Mouse (Mus musculus) CH12.LX (cell line): ENCODE data around the gene Slc9a9. TPM values are rescaled to one million over a fixed set of nuclear protein-coding genes. Genes with fewer than 3 reads are reported as not detected.

Source experiments
- DNase-seq: peaks from one replicate; pipeline ENCODE4 v3.0.0-alpha.2; 2013; ENCODE audit errors: extremely low read depth
- H3K27ac ChIP-seq: 2 replicates; pipeline ENCODE4 v1.5.1; 2012; ENCODE audit warnings: low read depth, mild to moderate bottlenecking, control low read depth, moderate library complexity; ENCODE audit not compliant: insufficient read depth
- H3K27me3 ChIP-seq: replicated peaks from 2 replicates; pipeline ENCODE3; 2012; ENCODE audit warnings: inconsistent platforms
- H3K36me3 ChIP-seq, 2 experiments: replicated peaks in 1 of 2; 2 replicates each; pipeline versions ENCODE3 to v1.6.1; 2012; ENCODE audit warnings: inconsistent platforms in 1 of 2, low read length in 1 of 2, mild to moderate bottlenecking in 1 of 2, mixed read lengths in 1 of 2, moderate library complexity in 1 of 2; ENCODE audit not compliant: control insufficient read depth in 1 of 2, insufficient read depth in 1 of 2
- H3K4me1 ChIP-seq, 2 experiments: 2 replicates each; pipeline ENCODE4 v1.6.1; 2012; ENCODE audit warnings: inconsistent platforms in 1 of 2, moderate library complexity in 1 of 2; ENCODE audit not compliant: insufficient read depth in 2 of 2, control insufficient read depth in 1 of 2
- H3K4me2 ChIP-seq: 2 replicates; pipeline ENCODE4 v1.6.1; 2012; ENCODE audit warnings: low read depth, mild to moderate bottlenecking, control low read depth; ENCODE audit not compliant: poor library complexity, insufficient read depth, severe bottlenecking
- H3K4me3 ChIP-seq, 3 experiments: fragments of 150-350 bp in 1 of 3; sonication (generic) in 1 of 3; replicated peaks in 1 of 3; 2 replicates each; pipeline versions ENCODE3 to v1.5.1; 2011 to 2012; ENCODE audit warnings: low read depth in 2 of 3, low read length in 2 of 3, mild to moderate bottlenecking in 2 of 3, moderate library complexity in 2 of 3, control low read depth in 1 of 3, improper control_type of control experiment in 1 of 3, inconsistent platforms in 1 of 3, mixed read lengths in 1 of 3; ENCODE audit not compliant: poor library complexity in 1 of 3
- H3K79me2 ChIP-seq: replicated peaks from 2 replicates; pipeline ENCODE4 v1.6.1; 2012; ENCODE audit warnings: mild to moderate bottlenecking, moderate library complexity; ENCODE audit not compliant: control insufficient read depth, poor library complexity, insufficient read depth, severe bottlenecking; ENCODE audit errors: extremely low read depth
- H3K9ac ChIP-seq: 2 replicates; pipeline ENCODE4 v1.6.1; 2012; ENCODE audit warnings: low read depth, mild to moderate bottlenecking, control low read depth, moderate library complexity; ENCODE audit not compliant: insufficient read depth
- H3K9me3 ChIP-seq: replicated peaks from 2 replicates; pipeline ENCODE3; 2012; ENCODE audit warnings: low read length, inconsistent platforms, mixed read lengths
- CHD2 ChIP-seq: IDR thresholded peaks from 2 replicates; pipeline ENCODE4 v1.6.1; 2011; ENCODE audit warnings: low read length, improper control_type of control experiment
- CTCF ChIP-seq, 2 experiments: IDR thresholded peaks in 1 of 2; conservative IDR thresholded peaks in 1 of 2; 2 replicates each; pipeline ENCODE4 v1.5.1; 2011 to 2012; ENCODE audit warnings: low read depth in 2 of 2, low read length in 2 of 2, improper control_type of control experiment in 1 of 2, inconsistent platforms in 1 of 2, mild to moderate bottlenecking in 1 of 2, moderate library complexity in 1 of 2
- EP300 ChIP-seq: IDR thresholded peaks from 2 replicates; pipeline ENCODE4 v1.6.1; 2011; ENCODE audit warnings: low read length, improper control_type of control experiment
- HCFC1 ChIP-seq: IDR thresholded peaks from 2 replicates; pipeline ENCODE4 v1.6.1; 2012; ENCODE audit warnings: low read depth, mild to moderate bottlenecking, inconsistent platforms, low read length, improper control_type of control experiment
- IRF4 ChIP-seq: IDR thresholded peaks from 2 replicates; pipeline ENCODE4 v1.6.1; 2014; ENCODE audit warnings: low read depth, mild to moderate bottlenecking, inconsistent platforms, low read length, improper control_type of control experiment
- JUN ChIP-seq: IDR thresholded peaks from 2 replicates; pipeline ENCODE4 v1.6.1; 2011; ENCODE audit warnings: low read depth, mild to moderate bottlenecking, low read length, improper control_type of control experiment, moderate library complexity; ENCODE audit not compliant: insufficient read depth
- MAZ ChIP-seq: IDR thresholded peaks from 2 replicates; pipeline ENCODE4 v1.6.1; 2012; ENCODE audit warnings: low read depth, mild to moderate bottlenecking, inconsistent platforms, low read length, improper control_type of control experiment, moderate library complexity
- MYC ChIP-seq: IDR thresholded peaks from 2 replicates; pipeline ENCODE4 v1.6.1; 2011; ENCODE audit warnings: low read depth, mild to moderate bottlenecking, improper control_type of control experiment, low read length
- NRF1 ChIP-seq: IDR thresholded peaks from 2 replicates; pipeline ENCODE4 v1.6.1; 2014; ENCODE audit warnings: low read depth, mild to moderate bottlenecking, inconsistent platforms, low read length, improper control_type of control experiment, moderate library complexity
- POLR2A ChIP-seq: IDR thresholded peaks from 2 replicates; pipeline ENCODE4 v1.6.1; 2011; ENCODE audit warnings: low read depth, mild to moderate bottlenecking, improper control_type of control experiment, low read length
- POLR2AphosphoS2 ChIP-seq: IDR thresholded peaks from 2 replicates; pipeline ENCODE4 v1.6.1; 2011; ENCODE audit warnings: low read depth, low read length, improper control_type of control experiment
- RCOR1 ChIP-seq: conservative IDR thresholded peaks from 2 replicates; pipeline ENCODE4 v1.6.1; 2012; ENCODE audit warnings: low read depth, mild to moderate bottlenecking, inconsistent platforms, low read length, improper control_type of control experiment
- SMC3 ChIP-seq: IDR thresholded peaks from 2 replicates; pipeline ENCODE4 v1.6.1; 2011; ENCODE audit warnings: low read depth, low read length, improper control_type of control experiment
- TCF12 ChIP-seq: IDR thresholded peaks from 2 replicates; pipeline ENCODE4 v1.6.1; 2014; ENCODE audit warnings: low read depth, mild to moderate bottlenecking, inconsistent platforms, low read length, improper control_type of control experiment
- UBTF ChIP-seq: IDR thresholded peaks from 2 replicates; pipeline ENCODE4 v1.6.1; 2012; ENCODE audit warnings: low read depth, mild to moderate bottlenecking, inconsistent platforms, low read length, improper control_type of control experiment, moderate library complexity
- ZC3H11A ChIP-seq: IDR thresholded peaks from 2 replicates; pipeline ENCODE4 v1.6.1; 2012; ENCODE audit warnings: low read depth, mild to moderate bottlenecking, inconsistent platforms, low read length, improper control_type of control experiment
- ZKSCAN1 ChIP-seq: IDR thresholded peaks from 2 replicates; pipeline ENCODE4 v1.6.1; 2012; ENCODE audit warnings: low read depth, inconsistent platforms, low read length, improper control_type of control experiment, borderline replicate concordance
- ZNF384 ChIP-seq: IDR thresholded peaks from 2 replicates; pipeline ENCODE4 v1.6.1; 2012; ENCODE audit warnings: low read depth, low read length, improper control_type of control experiment, inconsistent platforms
- dilution Hi-C: fragments of 300-500 bp; cut with MboI; formaldehyde crosslinking; loops from 2 replicates; pipeline ENCODE4 v1.14.3; 2020; ENCODE audit warnings: low sequenced_read_pairs; ENCODE audit not compliant: extremely low pct_unique_long_range_greater_than_20kb, extremely low pct_ligation_motif_present
- in situ Hi-C: fragments of 300-500 bp; cut with MboI; formaldehyde crosslinking; loops from 3 replicates; pipeline ENCODE4 v1.14.3; 2019; ENCODE audit warnings: low sequenced_read_pairs, low pct_ligation_motif_present, low pct_unique_long_range_greater_than_20kb, mixed read lengths
- polyA plus RNA-seq: library from polyadenylated mRNA; unstranded; fragments of >175 nt; gene quantifications from 2 replicates; pipeline ENCODE4 v1.2.1, GENCODE M21; 2012; ENCODE audit warnings: low read depth; ENCODE audit not compliant: insufficient read length
- total RNA-seq, 2 experiments: library from RNA; depleted of rRNA; stranded (reverse); fragments of 300-350 nt in 1 of 2; fragments of >200 nt in 1 of 2; gene quantifications; 2 replicates each; pipeline ENCODE4 v1.2.3; 2012 to 2014

Gene Slc9a9
- total and polyA plus RNA-seq, 3 experiments = not detected

- in situ Hi-C loops = no loop called here
- dilution Hi-C loops = no loop called here
- no peak overlapping the region for H3K4me3 ChIP-seq
- TF ChIP-seq POLR2AphosphoS2 = no peak
- TF ChIP-seq MAZ = no peak
- no peak for TF ChIP-seq EP300
- TF ChIP-seq JUN = no peak
- TF ChIP-seq TCF12 = no peak
- no peak for TF ChIP-seq ZKSCAN1
- TF ChIP-seq CTCF (conservative IDR thresholded peaks at IDR 0.05 in 1 of 2, IDR thresholded peaks at IDR 0.05 in 1 of 2; ENCODE audit: low read depth in 2 of 2, low read length in 2 of 2) = no peak
- TF ChIP-seq IRF4 = no peak
- H3K4me1 ChIP-seq = no peaks in the 10 kb centered on the region
- no peak overlapping the region for H3K27ac ChIP-seq
- no peaks in the 10 kb centered on the region for H3K36me3 ChIP-seq
- no peak overlapping the region for H3K4me2 ChIP-seq
- DNase-seq = no peak
- no peak overlapping the region for H3K9ac ChIP-seq
- H3K9me3 ChIP-seq = peaks cover 14% of the 10 kb centered on the region
- H3K79me2 ChIP-seq = no peaks in the 10 kb centered on the region
- no peaks in the 10 kb centered on the region for H3K27me3 ChIP-seq
These were observed 512.6 kb downstream of the Slc9a9 start for GRCm38 (mm10) chr9:95182272-95182671.

GRCm38 (mm10) chr9:95184453-95184852 is 514.7 kb downstream of the Slc9a9 start:
- Histone ChIP-seq H3K4me1 (no peaks in the 10 kb centered on the region), H3K27me3 (no peaks in the 10 kb centered on the region), H3K79me2 (no peaks in the 10 kb centered on the region), H3K9me3 (peaks cover 19% of the 10 kb centered on the region), H3K4me2 (no peak overlapping the region), H3K36me3 (no peaks in the 10 kb centered on the region), H3K4me3 (no peak overlapping the region), H3K27ac (no peak overlapping the region), H3K9ac (no peak overlapping the region)
- no peak for DNase-seq
- in situ Hi-C loops (no loop called here), dilution Hi-C loops (no loop called here)
- TF ChIP-seq RCOR1 = no peak
- no peak for TF ChIP-seq SMC3
- TF ChIP-seq CHD2 = no peak
- no peak for TF ChIP-seq IRF4
- no peak for TF ChIP-seq ZC3H11A
- TF ChIP-seq NRF1 = no peak
- no peak for TF ChIP-seq UBTF
- TF ChIP-seq MYC = no peak
- TF ChIP-seq POLR2A = no peak
- TF ChIP-seq MAZ = no peak
- no peak for TF ChIP-seq HCFC1
- no peak for TF ChIP-seq ZNF384
